Mouse (Mus musculus) E14TG2a.4 (cell line): ENCODE measurements around the gene Tinf2.

Experiments
- H3K27me3 ChIP-seq: 2 replicates; pipeline ENCODE4 v1.6.1; 2014; ENCODE audit warnings: low read length, control low read depth; ENCODE audit not compliant: insufficient read depth
- H3K36me3 ChIP-seq: 2 replicates; pipeline ENCODE4 v1.6.1; 2014; ENCODE audit warnings: low read length, control low read depth; ENCODE audit not compliant: insufficient read depth
- H3K4me1 ChIP-seq: replicated peaks from 2 replicates; pipeline ENCODE4 v1.6.1; 2014; ENCODE audit warnings: low read depth, low read length, control low read depth
- H3K4me3 ChIP-seq: replicated peaks from 2 replicates; pipeline ENCODE4 v1.5.1; 2014; ENCODE audit warnings: mild to moderate bottlenecking, low read length
- H3K9me3 ChIP-seq: 2 replicates; pipeline ENCODE4 v1.6.1; 2014; ENCODE audit warnings: low read length, control low read depth
- CTCF ChIP-seq: conservative IDR thresholded peaks from 2 replicates; pipeline ENCODE4 v1.5.1; 2014; ENCODE audit warnings: low read length
- NANOG ChIP-seq: IDR thresholded peaks from 2 replicates; pipeline ENCODE4 v1.6.1; 2014; ENCODE audit warnings: borderline replicate concordance, low read length, mixed read lengths
- POU5F1 ChIP-seq: IDR thresholded peaks from 2 replicates; pipeline ENCODE4 v1.6.1; 2014; ENCODE audit warnings: low read length, borderline replicate concordance

Tinf2 gene

DNA sequence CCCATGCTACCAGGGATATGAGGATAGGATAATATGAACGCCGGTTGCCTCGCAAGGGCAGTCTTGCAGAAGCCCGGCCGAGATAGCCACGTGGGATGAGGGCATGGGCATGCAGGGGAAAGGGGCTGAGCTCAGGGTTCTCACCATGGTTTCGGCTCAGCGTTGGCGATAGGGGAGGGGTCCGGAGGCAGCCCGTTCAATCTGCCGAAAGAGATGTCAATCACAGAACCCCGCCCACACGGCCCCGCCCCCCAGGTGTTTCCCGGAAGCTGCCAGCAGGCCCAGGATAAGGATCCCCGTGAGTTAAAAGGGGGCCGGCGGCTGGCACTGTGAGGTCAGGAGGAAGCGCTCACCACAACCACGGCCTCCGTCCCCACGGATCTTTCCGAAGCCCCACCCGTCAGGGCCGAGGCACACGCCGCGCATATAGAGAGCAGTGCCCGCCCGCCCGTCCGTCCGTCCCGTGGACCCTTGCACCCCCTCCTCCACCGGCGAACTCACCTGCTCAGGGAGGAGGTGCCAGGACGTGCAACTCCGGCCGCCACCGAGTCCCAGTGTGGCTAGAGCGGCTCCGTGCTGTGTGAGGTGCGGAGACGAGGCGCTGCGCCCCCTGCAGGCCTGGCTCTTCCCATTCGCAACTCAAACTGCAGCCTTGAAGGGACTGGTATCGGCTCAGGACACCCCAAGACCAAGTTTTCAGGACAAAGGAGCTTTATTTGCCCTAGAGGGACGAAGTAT lies 40.2 kb upstream of the Tinf2 start, which contains the start of gene Rabggta:
Gene Rabggta (minus strand): TSS at position 564 of the 738 bp plus-strand sequence.
- Histone ChIP-seq H3K4me1 (peaks cover 54% of the 10 kb centered on the region), H3K36me3 (peaks cover 41% of the 10 kb centered on the region), H3K27me3 (no peaks in the 10 kb centered on the region), H3K9me3 (no peaks in the 10 kb centered on the region), H3K4me3 (peak within 1 kb of the TSS; percentile 86)
- TF ChIP-seq CTCF (peak; percentile 69), NANOG (no peak), POU5F1 (no peak)

DNA sequence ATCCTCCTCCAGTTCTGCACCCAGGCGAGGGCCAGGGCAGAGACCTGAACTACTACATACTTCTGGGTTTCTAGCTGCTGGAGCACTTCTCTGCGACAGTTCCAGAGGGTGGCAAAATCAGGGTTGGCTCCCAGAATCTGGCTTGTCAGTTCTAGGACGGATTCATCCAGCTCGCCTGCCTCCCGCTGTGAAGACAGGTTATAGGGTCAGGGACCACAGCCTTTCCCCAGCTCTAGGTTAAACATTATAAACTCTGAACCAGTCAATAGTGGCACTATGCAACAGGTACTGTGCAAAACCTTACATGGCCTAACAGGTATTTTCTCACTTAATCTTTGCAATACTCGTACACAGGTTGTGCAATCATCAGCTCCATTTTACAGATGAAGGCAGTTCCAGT lies 39.5 kb upstream of the Tinf2 start:
- TF ChIP-seq CTCF, result no peak
- no peak for TF ChIP-seq POU5F1
- TF ChIP-seq NANOG, result no peak
- peaks cover 49% of the 10 kb centered on the region for H3K36me3 ChIP-seq

DNA sequence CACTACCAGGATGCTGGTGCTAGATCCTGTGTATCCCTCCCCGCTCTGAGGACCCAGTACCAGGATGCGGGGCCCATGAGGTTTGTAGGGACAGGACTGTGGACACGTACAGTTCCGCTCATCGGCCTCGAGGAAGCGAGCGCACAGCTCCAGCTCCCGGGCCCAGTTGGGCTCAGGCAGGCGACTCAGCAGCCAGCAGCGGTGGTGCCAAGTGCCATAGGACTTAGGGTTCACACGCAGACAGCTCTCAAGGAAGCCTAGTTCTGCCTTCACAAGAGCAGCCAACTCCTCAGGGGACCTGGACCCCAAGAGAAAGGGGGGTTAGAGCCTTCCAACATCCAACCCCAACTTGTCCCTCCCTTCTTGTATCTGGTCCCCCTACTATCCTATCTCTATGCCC lies 39.0 kb upstream of the Tinf2 start:
- Histone ChIP-seq H3K36me3 (peaks cover 53% of the 10 kb centered on the region), H3K9me3 (no peaks in the 10 kb centered on the region), H3K4me3 (peak overlapping the region; percentile 86), H3K27me3 (no peaks in the 10 kb centered on the region), H3K4me1 (peaks cover 57% of the 10 kb centered on the region)
- TF ChIP-seq CTCF (no peak), POU5F1 (no peak), NANOG (no peak)

More for the DNA sequence above, 39.5 kb upstream of the Tinf2 start:
- no peaks in the 10 kb centered on the region for H3K27me3 ChIP-seq
- peaks cover 57% of the 10 kb centered on the region for H3K4me1 ChIP-seq
- no peaks in the 10 kb centered on the region for H3K9me3 ChIP-seq
- peak overlapping the region; percentile 86 for H3K4me3 ChIP-seq

DNA sequence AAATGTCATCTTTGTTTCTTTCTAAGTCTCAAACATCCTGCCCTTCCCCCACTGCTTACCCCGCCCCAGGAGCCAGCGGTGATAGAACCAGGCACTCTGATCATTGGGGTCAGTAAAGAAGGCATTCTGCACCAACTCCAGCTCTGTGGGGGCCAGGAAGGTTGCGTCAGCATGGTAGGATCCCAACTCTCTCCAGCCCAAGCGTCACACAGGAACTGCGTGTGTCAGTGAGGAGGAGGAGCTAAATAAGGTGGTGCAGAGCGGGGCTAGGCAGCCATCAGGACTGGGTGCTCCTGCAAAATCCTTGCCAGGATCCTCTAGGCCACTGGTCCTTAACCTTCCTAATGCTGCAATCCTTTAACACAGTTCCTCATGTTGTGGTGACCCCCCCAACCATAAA lies 38.1 kb upstream of the Tinf2 start:
- Histone ChIP-seq H3K36me3 (peaks cover 56% of the 10 kb centered on the region), H3K27me3 (no peaks in the 10 kb centered on the region), H3K4me1 (peaks cover 58% of the 10 kb centered on the region), H3K9me3 (no peaks in the 10 kb centered on the region), H3K4me3 (peak overlapping the region; percentile 86)
- TF ChIP-seq NANOG, result no peak
- no peak for TF ChIP-seq POU5F1
- no peak for TF ChIP-seq CTCF

DNA sequence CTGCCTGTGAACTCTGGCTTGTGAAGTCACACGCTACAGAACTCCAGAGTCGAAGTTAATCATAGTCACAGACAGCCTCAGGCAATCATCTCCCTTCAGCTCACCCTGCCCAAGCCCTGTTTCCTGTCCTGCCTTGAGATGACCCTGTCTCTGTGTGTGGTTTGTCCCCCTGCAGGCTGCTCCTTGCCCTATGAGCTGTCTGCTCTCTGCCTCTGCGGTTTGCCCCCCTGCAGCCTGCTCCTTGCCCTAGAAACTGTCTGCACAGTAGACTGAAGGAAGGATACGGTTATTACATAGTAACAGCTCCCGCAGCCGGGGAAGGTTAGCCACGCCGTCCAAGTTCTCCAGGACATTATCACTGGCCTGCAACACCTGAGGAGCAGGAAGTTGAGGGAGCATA lies 35.3 kb upstream of the Tinf2 start:
- H3K27me3 ChIP-seq, result peaks cover 15% of the 10 kb centered on the region
- H3K36me3 ChIP-seq, result peaks cover 56% of the 10 kb centered on the region
- peaks cover 72% of the 10 kb centered on the region for H3K4me1 ChIP-seq
- H3K4me3 ChIP-seq, result no peak overlapping the region
- TF ChIP-seq CTCF (no peak), POU5F1 (no peak), NANOG (no peak)
- H3K9me3 ChIP-seq, result no peaks in the 10 kb centered on the region

DNA sequence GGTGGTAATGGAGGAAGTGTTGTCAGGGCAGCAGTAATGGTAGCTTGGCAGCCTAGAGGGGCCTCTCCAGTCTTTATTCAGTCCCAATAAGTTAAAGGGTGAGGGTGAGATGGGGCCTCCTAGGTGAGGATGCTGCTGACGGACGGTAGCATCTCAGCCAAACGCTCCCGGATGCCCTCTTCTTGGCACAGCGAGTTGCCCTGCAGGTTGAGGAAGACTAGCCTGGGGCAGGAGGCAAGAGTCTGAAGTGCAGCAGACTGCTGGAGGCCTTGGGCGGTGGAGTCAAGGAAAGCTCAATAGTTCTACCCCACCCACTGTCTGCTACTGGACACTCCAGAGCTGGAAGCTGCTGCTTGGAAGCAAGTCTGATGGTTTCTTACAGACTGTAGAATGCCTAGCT lies 34.7 kb upstream of the Tinf2 start:
- peaks cover 56% of the 10 kb centered on the region for H3K36me3 ChIP-seq
- peaks cover 75% of the 10 kb centered on the region for H3K4me1 ChIP-seq
- no peak for TF ChIP-seq CTCF
- TF ChIP-seq NANOG, result no peak
- no peak for TF ChIP-seq POU5F1
- H3K4me3 ChIP-seq, result no peak overlapping the region
- no peaks in the 10 kb centered on the region for H3K9me3 ChIP-seq
- peaks cover 21% of the 10 kb centered on the region for H3K27me3 ChIP-seq

DNA sequence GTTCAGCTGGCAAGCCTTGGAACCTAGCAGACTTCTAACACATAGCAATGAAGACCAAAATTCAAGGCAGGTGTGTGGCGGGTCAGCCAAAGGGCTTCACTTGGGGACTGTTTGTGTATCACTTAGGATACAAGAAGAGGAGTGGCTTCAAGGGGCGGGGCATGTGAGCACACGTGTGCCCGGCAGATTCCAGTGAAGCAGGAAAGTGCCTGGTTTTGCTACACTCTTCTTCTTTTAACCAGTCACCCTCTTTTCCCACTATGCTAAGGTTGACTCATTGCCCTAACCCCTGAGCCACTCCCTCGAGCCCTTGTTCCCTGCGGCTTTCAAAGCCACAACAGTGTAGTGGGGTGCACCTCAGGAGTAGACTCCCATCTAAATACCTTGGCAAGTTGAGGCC lies 33.3 kb upstream of the Tinf2 start:
- Histone ChIP-seq H3K4me3 (no peak overlapping the region), H3K36me3 (peaks cover 45% of the 10 kb centered on the region), H3K4me1 (peaks cover 75% of the 10 kb centered on the region), H3K9me3 (no peaks in the 10 kb centered on the region), H3K27me3 (peaks cover 26% of the 10 kb centered on the region)
- TF ChIP-seq POU5F1, result no peak
- TF ChIP-seq NANOG, result no peak
- no peak for TF ChIP-seq CTCF

DNA sequence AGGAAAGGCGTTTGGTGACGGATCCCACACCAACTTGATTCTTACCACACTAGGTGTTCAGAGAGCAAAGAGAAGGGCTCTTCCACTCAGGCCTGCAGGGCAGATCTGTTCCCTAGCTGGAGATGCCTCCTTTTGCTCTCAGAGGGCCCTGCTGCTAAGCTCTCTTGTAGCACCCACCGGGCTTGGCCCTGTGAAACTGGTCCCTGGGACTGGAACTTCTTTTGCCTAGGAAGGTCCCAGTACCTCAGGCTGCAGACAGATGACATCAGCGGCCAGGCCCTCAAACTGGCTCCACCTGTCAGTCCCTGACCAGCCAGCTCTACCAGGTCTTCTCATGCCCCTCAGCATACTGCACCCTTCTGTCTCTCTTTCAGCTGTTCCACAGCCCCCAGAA lies 32.1 kb upstream of the Tinf2 start, which contains the start of gene Tgm1:
Gene Tgm1 (minus strand): TSS at position 198 of the 394 bp plus-strand sequence.
- H3K4me1 ChIP-seq, result peaks cover 75% of the 10 kb centered on the region
- no peaks in the 10 kb centered on the region for H3K9me3 ChIP-seq
- peaks cover 34% of the 10 kb centered on the region for H3K36me3 ChIP-seq
- H3K27me3 ChIP-seq, result peaks cover 26% of the 10 kb centered on the region
- TF ChIP-seq POU5F1, result no peak
- TF ChIP-seq CTCF, result no peak
- no peak for TF ChIP-seq NANOG
- peak within 1 kb of the TSS; percentile 74 for H3K4me3 ChIP-seq
